Mouse (Mus musculus): ENCODE results near the gene Elmo1. TPM values are rescaled to one million over a fixed set of nuclear protein-coding genes. Genes with fewer than 3 reads are reported as not detected.

Elmo1 gene
- polyA plus RNA-seq, 1 experiment, result 1.7 TPM

- H3K27ac ChIP-seq (replicated peaks; ENCODE audit: low read depth, low read length), result no peak overlapping the region
- no peaks in the 10 kb centered on the region for H3K4me1 ChIP-seq (ENCODE audit: control insufficient read depth, insufficient read depth, insufficient read length, low read length)
- H3K4me3 ChIP-seq (ENCODE audit: insufficient read depth, low read depth, low read length), result no peak overlapping the region
Observed at GRCm38 (mm10) chr13:20439488-20439887, 349.1 kb downstream of the Elmo1 start.

- H3K4me3 ChIP-seq (ENCODE audit: insufficient read depth, low read depth, low read length), result no peak overlapping the region
- H3K4me1 ChIP-seq (ENCODE audit: control insufficient read depth, insufficient read depth, insufficient read length, low read length), result no peaks in the 10 kb centered on the region
- no peak overlapping the region for H3K27ac ChIP-seq (replicated peaks; ENCODE audit: low read depth, low read length)
Observed at GRCm38 (mm10) chr13:20450831-20451353, 360.5 kb downstream of the Elmo1 start.

- H3K4me3 ChIP-seq (ENCODE audit: insufficient read depth, low read depth, low read length), result no peak overlapping the region
- no peaks in the 10 kb centered on the region for H3K4me1 ChIP-seq (ENCODE audit: control insufficient read depth, insufficient read depth, insufficient read length, low read length)
- H3K27ac ChIP-seq (replicated peaks; ENCODE audit: low read depth, low read length), result no peak overlapping the region
Observed at GRCm38 (mm10) chr13:20454357-20454756, 364.0 kb downstream of the Elmo1 start.

GRCm38 (mm10) chr13:20460096-20460495 is 369.7 kb downstream of the Elmo1 start:
- Histone ChIP-seq H3K27ac (replicated peaks; ENCODE audit: low read depth, low read length) (no peak overlapping the region), H3K4me3 (ENCODE audit: insufficient read depth, low read depth, low read length) (no peak overlapping the region), H3K4me1 (ENCODE audit: control insufficient read depth, insufficient read depth, insufficient read length, low read length) (no peaks in the 10 kb centered on the region)

GRCm38 (mm10) chr13:20461616-20462015 is 371.2 kb downstream of the Elmo1 start:
- Histone ChIP-seq H3K27ac (replicated peaks; ENCODE audit: low read depth, low read length) (no peak overlapping the region), H3K4me3 (ENCODE audit: insufficient read depth, low read depth, low read length) (no peak overlapping the region), H3K4me1 (ENCODE audit: control insufficient read depth, insufficient read depth, insufficient read length, low read length) (no peaks in the 10 kb centered on the region)

GRCm38 (mm10) chr13:20464161-20464560 is 373.8 kb downstream of the Elmo1 start:
- Histone ChIP-seq H3K4me3 (ENCODE audit: insufficient read depth, low read depth, low read length) (no peak overlapping the region), H3K27ac (replicated peaks; ENCODE audit: low read depth, low read length) (no peak overlapping the region), H3K4me1 (ENCODE audit: control insufficient read depth, insufficient read depth, insufficient read length, low read length) (no peaks in the 10 kb centered on the region)

DNA sequence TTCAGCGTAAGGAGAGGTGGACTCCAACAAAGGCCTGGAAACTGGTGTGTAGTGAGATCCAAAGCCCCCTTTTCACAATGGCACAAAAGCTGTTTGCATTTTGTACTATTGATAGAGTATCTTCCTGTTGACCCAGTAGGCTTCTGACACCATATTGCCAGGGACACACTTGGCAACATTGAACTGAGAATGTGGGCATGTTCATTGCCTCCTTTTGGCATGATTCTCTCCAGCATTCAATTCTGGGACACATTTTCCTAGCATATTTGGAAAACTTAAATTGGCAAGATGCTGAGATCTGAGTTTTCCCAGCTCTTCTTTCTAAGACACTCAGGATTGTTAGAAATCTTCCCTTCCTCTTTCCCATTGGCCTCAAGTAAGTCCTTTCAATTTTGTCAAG is 377.0 kb downstream of the Elmo1 start:
- no peak overlapping the region for H3K4me3 ChIP-seq (ENCODE audit: insufficient read depth, low read depth, low read length)
- H3K4me1 ChIP-seq (ENCODE audit: control insufficient read depth, insufficient read depth, insufficient read length, low read length), result no peaks in the 10 kb centered on the region
- H3K27ac ChIP-seq (replicated peaks; ENCODE audit: low read depth, low read length), result no peak overlapping the region

- H3K4me3 ChIP-seq (ENCODE audit: insufficient read depth, low read depth, low read length), result no peak overlapping the region
- no peaks in the 10 kb centered on the region for H3K4me1 ChIP-seq (ENCODE audit: control insufficient read depth, insufficient read depth, insufficient read length, low read length)
- no peak overlapping the region for H3K27ac ChIP-seq (replicated peaks; ENCODE audit: low read depth, low read length)
Observed at GRCm38 (mm10) chr13:20471732-20472131, 381.3 kb downstream of the Elmo1 start.

DNA sequence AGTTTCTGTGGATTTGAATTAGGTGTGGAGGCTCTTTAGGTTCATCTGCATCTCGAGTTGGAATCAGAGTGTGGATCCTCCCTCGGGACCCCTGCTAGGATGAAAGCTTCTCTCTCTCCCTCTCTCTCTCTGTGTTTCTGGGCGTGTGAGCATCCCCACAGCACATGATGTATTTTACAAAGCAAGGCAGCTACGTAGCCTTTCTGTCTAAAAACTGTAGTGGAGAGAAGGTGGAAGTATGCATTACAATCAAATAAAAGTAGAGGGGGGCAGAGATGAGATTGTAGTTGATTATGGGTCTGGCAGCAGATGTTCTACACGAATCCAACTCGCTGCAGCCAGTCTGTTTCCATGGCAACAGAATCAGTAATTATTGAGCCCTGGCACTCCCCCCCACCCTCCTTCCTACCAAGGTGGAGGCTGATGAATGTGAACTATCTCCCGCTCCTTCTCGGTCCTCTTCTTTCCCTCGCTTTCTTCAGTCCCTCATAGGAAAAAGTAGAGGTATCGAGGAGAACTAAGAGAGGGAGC is 382.0 kb downstream of the Elmo1 start:
- no peaks in the 10 kb centered on the region for H3K4me1 ChIP-seq (ENCODE audit: control insufficient read depth, insufficient read depth, insufficient read length, low read length)
- H3K27ac ChIP-seq (replicated peaks; ENCODE audit: low read depth, low read length), result no peak overlapping the region
- no peak overlapping the region for H3K4me3 ChIP-seq (ENCODE audit: insufficient read depth, low read depth, low read length)

- Histone ChIP-seq H3K27ac (replicated peaks; ENCODE audit: low read depth, low read length) (no peak overlapping the region), H3K4me3 (ENCODE audit: insufficient read depth, low read depth, low read length) (no peak overlapping the region), H3K4me1 (ENCODE audit: control insufficient read depth, insufficient read depth, insufficient read length, low read length) (no peaks in the 10 kb centered on the region)
Observed at GRCm38 (mm10) chr13:20472891-20473539, 382.6 kb downstream of the Elmo1 start.

GRCm38 (mm10) chr13:20473641-20474078 is 383.3 kb downstream of the Elmo1 start:
- no peak overlapping the region for H3K27ac ChIP-seq (replicated peaks; ENCODE audit: low read depth, low read length)
- H3K4me3 ChIP-seq (ENCODE audit: insufficient read depth, low read depth, low read length), result no peak overlapping the region
- no peaks in the 10 kb centered on the region for H3K4me1 ChIP-seq (ENCODE audit: control insufficient read depth, insufficient read depth, insufficient read length, low read length)

DNA sequence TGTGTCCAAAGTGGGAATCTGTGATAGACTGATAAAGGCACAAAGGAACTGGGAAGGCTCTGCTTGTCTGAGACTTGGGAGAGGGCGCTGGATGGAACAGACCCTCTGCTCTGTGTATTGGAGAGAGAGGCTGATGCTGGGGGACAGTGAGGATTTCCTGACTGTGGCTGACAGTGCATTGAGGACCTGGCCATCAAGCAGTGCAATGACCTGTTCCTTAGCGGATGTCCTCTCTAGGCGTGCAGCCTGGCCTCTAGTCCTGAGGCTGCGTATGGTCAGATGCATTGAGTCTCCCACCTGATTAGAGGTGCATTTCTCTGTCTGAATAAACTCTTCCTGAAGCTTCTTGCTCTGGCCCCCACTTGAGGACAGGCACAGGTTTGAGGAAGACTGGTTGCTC is 384.2 kb downstream of the Elmo1 start:
- Histone ChIP-seq H3K4me3 (ENCODE audit: insufficient read depth, low read depth, low read length) (no peak overlapping the region), H3K27ac (replicated peaks; ENCODE audit: low read depth, low read length) (no peak overlapping the region), H3K4me1 (ENCODE audit: control insufficient read depth, insufficient read depth, insufficient read length, low read length) (no peaks in the 10 kb centered on the region)

DNA sequence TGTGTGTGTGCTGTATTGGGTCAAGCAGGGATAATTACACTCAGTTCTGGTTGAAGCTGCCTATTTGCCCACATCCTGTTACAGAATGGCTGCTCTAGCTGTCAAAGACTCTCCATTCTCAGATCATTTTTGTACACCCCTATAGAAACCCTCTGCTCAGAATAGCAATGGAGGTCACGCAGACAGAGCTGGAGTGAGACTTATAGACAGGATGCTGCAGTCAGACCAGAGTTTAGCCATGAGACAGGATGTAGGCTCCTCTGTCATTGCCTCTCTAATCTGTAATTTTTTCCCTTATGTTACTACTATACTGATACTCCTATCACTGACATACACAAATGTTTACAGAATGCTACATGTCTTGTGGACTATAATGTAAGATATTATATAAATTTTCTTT is 391.4 kb downstream of the Elmo1 start:
- Histone ChIP-seq H3K27ac (replicated peaks; ENCODE audit: low read depth, low read length) (no peak overlapping the region), H3K4me1 (ENCODE audit: control insufficient read depth, insufficient read depth, insufficient read length, low read length) (no peaks in the 10 kb centered on the region), H3K4me3 (ENCODE audit: insufficient read depth, low read depth, low read length) (no peak overlapping the region)

DNA sequence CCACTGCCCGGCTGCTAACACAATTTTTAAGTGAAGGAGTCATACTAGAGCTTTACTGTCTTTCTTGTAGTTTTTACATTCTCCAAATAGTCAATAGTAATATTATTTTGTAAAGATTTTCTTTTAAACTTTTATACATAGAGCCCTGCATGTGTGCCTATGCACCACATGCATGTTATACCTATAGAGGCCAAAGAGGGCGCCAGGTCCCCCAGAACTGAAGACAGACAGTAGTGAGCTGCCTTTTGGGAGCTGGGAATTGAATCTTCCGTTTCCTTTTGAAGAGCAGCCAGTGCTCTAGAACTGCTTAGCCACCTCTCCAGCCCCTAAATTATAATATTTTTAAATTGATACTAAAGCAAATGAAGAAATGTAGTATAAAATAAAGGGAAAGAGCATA is 398.7 kb downstream of the Elmo1 start:
- H3K4me1 ChIP-seq (ENCODE audit: control insufficient read depth, insufficient read depth, insufficient read length, low read length), result no peaks in the 10 kb centered on the region
- no peak overlapping the region for H3K4me3 ChIP-seq (ENCODE audit: insufficient read depth, low read depth, low read length)
- no peak overlapping the region for H3K27ac ChIP-seq (replicated peaks; ENCODE audit: low read depth, low read length)

DNA sequence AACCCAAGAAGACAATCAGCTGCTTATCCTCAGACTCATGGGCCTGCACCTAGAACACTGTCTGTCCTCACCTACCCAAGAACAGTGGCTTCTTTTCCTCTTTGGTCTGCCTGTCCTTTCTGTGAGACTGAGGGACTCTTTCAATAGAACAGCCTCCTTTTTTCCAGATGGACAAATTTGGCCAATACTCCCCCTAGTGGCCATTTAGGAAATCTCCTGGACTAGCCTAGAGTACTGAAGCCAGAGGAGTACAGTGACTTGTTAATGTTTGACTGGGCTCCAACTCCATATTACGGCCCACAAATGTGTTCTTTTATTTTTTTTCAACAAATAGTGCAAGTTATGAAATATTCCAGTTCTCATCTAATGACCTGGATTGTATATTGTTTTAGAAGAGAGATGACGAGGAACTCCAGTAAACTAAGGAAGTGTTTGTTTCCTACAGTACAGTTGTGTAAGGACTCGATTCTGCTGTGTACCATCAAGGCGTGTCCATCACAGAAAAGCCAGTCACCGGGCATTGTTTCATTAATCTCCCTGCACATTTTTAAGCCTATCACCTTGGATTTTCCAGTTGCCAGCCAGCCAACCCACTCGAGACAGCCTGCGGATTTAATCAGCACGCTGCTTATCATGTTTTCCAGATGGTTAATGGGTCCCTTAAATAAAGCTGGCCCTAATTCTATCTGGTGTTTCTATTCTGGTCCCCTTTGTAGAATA is 399.5 kb downstream of the Elmo1 start:
- H3K27ac ChIP-seq (replicated peaks; ENCODE audit: low read depth, low read length), result no peak overlapping the region
- no peaks in the 10 kb centered on the region for H3K4me1 ChIP-seq (ENCODE audit: control insufficient read depth, insufficient read depth, insufficient read length, low read length)
- no peak overlapping the region for H3K4me3 ChIP-seq (ENCODE audit: insufficient read depth, low read depth, low read length)
